Comparison of ENCODE assay signal across 9 mouse cellular contexts in the genomic region with DNA sequence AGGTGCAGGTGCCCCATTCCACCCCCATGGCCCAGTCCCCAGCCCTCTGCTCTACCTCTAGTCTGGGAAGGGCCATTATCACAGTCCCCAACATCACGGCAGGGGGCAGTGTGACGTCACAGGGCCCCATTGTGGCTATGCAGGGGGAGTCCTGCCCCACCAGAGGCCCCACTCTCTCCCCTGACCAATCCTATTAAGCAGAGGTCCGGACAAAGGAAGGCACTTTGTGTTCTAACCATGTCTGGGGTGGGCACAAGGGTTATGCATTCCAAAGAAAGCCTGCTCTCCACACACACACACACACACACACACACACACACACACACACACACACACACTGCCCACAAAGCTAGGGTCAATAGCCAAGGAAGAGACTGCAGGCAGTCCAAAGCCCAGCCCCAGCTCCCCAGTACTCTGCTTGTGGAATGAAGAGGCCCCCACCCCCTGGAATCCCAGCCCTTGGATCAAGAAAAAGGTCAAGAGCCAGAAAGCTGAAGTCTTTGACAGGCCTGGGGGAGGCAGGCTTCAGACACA. TPM values are rescaled to one million over a fixed set of nuclear protein-coding genes. Genes with fewer than 3 reads are reported as not detected.
DNase-seq lines count a peak whose midpoint lies in the region; ATAC-seq and TF ChIP-seq lines count a peak whose summit lies in the region.
"Had no signal": no experiment of that assay in that cellular context is flagged by ENCODE, and none has a peak within 500 bp of the region (broad histone marks: within the 10 kb centered on the region; RNA-seq: fewer than 3 reads in every experiment).

No protein-coding gene starts in this region.

- no peak for TF ChIP-seq POLR2A in kidney, adult 2 months (IDR thresholded peaks at IDR 0.05; ENCODE audit: low read depth, low read length)

- H3K4me2 ChIP-seq in embryonic facial prominence, embryonic 14.5 days (ENCODE audit: low read depth, low read length): no peak overlapping the region
- H3K4me2 ChIP-seq in limb, embryonic 11.5 days (ENCODE audit: low read depth, severe bottlenecking): no peak overlapping the region

- H3K27ac ChIP-seq in kidney, adult 2 months (ENCODE audit: insufficient read depth, low read depth, low read length): no peak overlapping the region
- H3K27ac ChIP-seq in embryonic facial prominence, embryonic 14.5 days (replicated peaks; ENCODE audit: low read depth, low read length): peak overlapping the region; percentile 4; the same call in 1 of the 2 replicates
- no peak overlapping the region; the same call in 1 of the 2 replicates for H3K27ac ChIP-seq in limb, embryonic 11.5 days (replicated peaks; ENCODE audit: low read depth, low read length)

- 51% methylated on average over 3 of the region's 3 CpGs for WGBS in kidney, adult 2 months
- 15% methylated on average over 3 of the region's 3 CpGs for WGBS in embryonic facial prominence, embryonic 14.5 days
- WGBS in limb, embryonic 11.5 days: 35% methylated on average over 3 of the region's 3 CpGs

- ATAC-seq in embryonic facial prominence, embryonic 14.5 days (ENCODE audit: low read depth): peak; percentile 67; the same call in 1 of the 2 replicates
- peak; percentile 19; the same call in 1 of the 2 replicates for ATAC-seq in limb, embryonic 11.5 days (ENCODE audit: insufficient number of reproducible peaks, low FRiP score, low TSS enrichment, low read depth)

- no peak for TF ChIP-seq CTCF in kidney, adult 2 months (conservative IDR thresholded peaks at IDR 0.05; ENCODE audit: insufficient read depth, insufficient read length, low read depth, low read length)

- H3K36me3 ChIP-seq in kidney, adult 2 months (ENCODE audit: control insufficient read depth, insufficient read depth, low read length): no peaks in the 10 kb centered on the region
- H3K36me3 ChIP-seq in embryonic facial prominence, embryonic 14.5 days (ENCODE audit: control insufficient read depth, insufficient read depth, low read length): no peaks in the 10 kb centered on the region
- H3K36me3 ChIP-seq in limb, embryonic 11.5 days (ENCODE audit: control insufficient read depth, insufficient read depth, low read length): no peaks in the 10 kb centered on the region

- no peaks in the 10 kb centered on the region for H3K9me3 ChIP-seq in embryonic facial prominence, embryonic 14.5 days (ENCODE audit: control insufficient read depth, low read length)
- no peaks in the 10 kb centered on the region for H3K9me3 ChIP-seq in limb, embryonic 11.5 days (ENCODE audit: control insufficient read depth, low read length)

- DNase-seq in kidney, postnatal 10 days: peak; percentile 66
- no peak for DNase-seq in kidney, adult 2 months
- DNase-seq in embryonic facial prominence, embryonic 14.5 days (ENCODE audit: low spot score): no peak
- DNase-seq in limb, embryonic 11.5 days (ENCODE audit: low spot score): no peak
- peak; percentile 94 for DNase-seq in retina, postnatal 1 day
- DNase-seq in layer of hippocampus, adult 18-20 months (ENCODE audit: low spot score in 2 of 2): no peak
- DNase-seq in testis, postnatal 10 days (ENCODE audit: low spot score): no peak
- no peak for DNase-seq in gastrocnemius, postnatal 4 days (ENCODE audit: low spot score in 2 of 2)
- DNase-seq: thymus, postnatal 25 days had no signal

- H3K4me1 ChIP-seq in kidney, adult 2 months (ENCODE audit: control insufficient read depth, insufficient read depth, low read length): no peaks in the 10 kb centered on the region
- H3K4me1 ChIP-seq in embryonic facial prominence, embryonic 14.5 days (ENCODE audit: control insufficient read depth, insufficient read depth, low read length): peaks cover 38% of the 10 kb centered on the region
- H3K4me1 ChIP-seq in limb, embryonic 11.5 days (ENCODE audit: control insufficient read depth, insufficient read depth, low read length): peaks cover 35% of the 10 kb centered on the region

- no peak overlapping the region for H3K9ac ChIP-seq in embryonic facial prominence, embryonic 14.5 days (ENCODE audit: low read depth, low read length)
- H3K9ac ChIP-seq in limb, embryonic 11.5 days (ENCODE audit: low read length): no peak overlapping the region

- no peaks in the 10 kb centered on the region for H3K27me3 ChIP-seq in kidney, adult 2 months (replicated peaks; ENCODE audit: control insufficient read depth, insufficient read depth, low read length)
- no peaks in the 10 kb centered on the region for H3K27me3 ChIP-seq in embryonic facial prominence, embryonic 14.5 days (replicated peaks; ENCODE audit: control insufficient read depth, insufficient read depth, low read length)
- H3K27me3 ChIP-seq in limb, embryonic 11.5 days (ENCODE audit: control insufficient read depth, insufficient read depth, low read length): no peaks in the 10 kb centered on the region

- H3K4me3 ChIP-seq in kidney, adult 2 months (ENCODE audit: insufficient read depth, low read depth, low read length): no peak overlapping the region
- no peak overlapping the region for H3K4me3 ChIP-seq in embryonic facial prominence, embryonic 14.5 days (ENCODE audit: low read depth, low read length)
- H3K4me3 ChIP-seq in limb, embryonic 11.5 days (ENCODE audit: low read depth, low read length): no peak overlapping the region

RNA-seq across cellular contexts. Expression of a gene that starts 32.7 kb away (rescaled TPM):
- 1.8 and 2.0 TPM in 2 replicates for polyA plus RNA-seq in kidney, adult 2 months (2012; rRNA removed)
- 2.2 and 2.9 TPM in 2 replicates for polyA plus RNA-seq in embryonic facial prominence, embryonic 14.5 days (2014; fragmentation: Nextera tagmentation; extraction: Ambion mirVana)
- 0.34 and 0.57 TPM in 2 replicates for polyA plus RNA-seq in limb, embryonic 11.5 days (2014; fragmentation: Nextera tagmentation; extraction: Ambion mirVana)
- 1 to 10 TPM; 3.1 to 3.9 TPM for total RNA-seq in layer of hippocampus, adult 18-20 months (2021)
- total RNA-seq in gastrocnemius, postnatal 4 days (2021): under 1 TPM in 1 of 2 experiments, not detected in 1; 0.25 TPM

RNA-seq across cellular contexts. Expression of a gene that starts 34.3 kb away (rescaled TPM):
- 8.1 and 9.6 TPM in 2 replicates for polyA plus RNA-seq in kidney, adult 2 months (2012; rRNA removed)
- 2.1 and 4.2 TPM in 2 replicates for polyA plus RNA-seq in embryonic facial prominence, embryonic 14.5 days (2014; fragmentation: Nextera tagmentation; extraction: Ambion mirVana)
- 2.2 and 2.4 TPM in 2 replicates for polyA plus RNA-seq in limb, embryonic 11.5 days (2014; fragmentation: Nextera tagmentation; extraction: Ambion mirVana)
- 1 to 10 TPM in 1 of 2 experiments, under 1 TPM in 1; 0.99 to 1.4 TPM for total RNA-seq in layer of hippocampus, adult 18-20 months (2021)
- 1 to 10 TPM; 3.7 to 4.7 TPM for total RNA-seq in gastrocnemius, postnatal 4 days (2021)

Comparison
In these comparisons a context has a peak if more than half of its experiments do, and no peak if none do; other contexts are left out.
1. DNase-seq: peak in kidney, postnatal 10 days (single experiment) and retina, postnatal 1 day (single experiment); none in kidney, adult 2 months (single experiment), embryonic facial prominence, embryonic 14.5 days (single experiment), limb, embryonic 11.5 days (single experiment), layer of hippocampus, adult 18-20 months (0 of 2), testis, postnatal 10 days (single experiment) and gastrocnemius, postnatal 4 days (0 of 2).